Mouse (Mus musculus) embryonic stem cell, embryonic (primary cell): Measurements from ENCODE around the gene Card9.

ENCODE experiments used
- CTCF ChIA-PET, 4 experiments: fragments of 300-600 bp in 2 of 4; fragments of 350-600 bp in 2 of 4; sonication (Branson Sonifier 250); formaldehyde crosslinking; loops; one replicate each; lab custom pipeline; 2022; ENCODE audit warnings: inconsistent platforms in 2 of 4; lab: Charles Lee
- POLR2A ChIA-PET, 4 experiments: fragments of 300-600 bp in 2 of 4; fragments of 350-600 bp in 2 of 4; sonication (Branson Sonifier 250); formaldehyde crosslinking; loops; one replicate each; lab custom pipeline; 2022; ENCODE audit warnings: antibody characterized with exemption in 4 of 4, inconsistent platforms in 1 of 4; lab: Charles Lee

The Card9 gene

DNA sequence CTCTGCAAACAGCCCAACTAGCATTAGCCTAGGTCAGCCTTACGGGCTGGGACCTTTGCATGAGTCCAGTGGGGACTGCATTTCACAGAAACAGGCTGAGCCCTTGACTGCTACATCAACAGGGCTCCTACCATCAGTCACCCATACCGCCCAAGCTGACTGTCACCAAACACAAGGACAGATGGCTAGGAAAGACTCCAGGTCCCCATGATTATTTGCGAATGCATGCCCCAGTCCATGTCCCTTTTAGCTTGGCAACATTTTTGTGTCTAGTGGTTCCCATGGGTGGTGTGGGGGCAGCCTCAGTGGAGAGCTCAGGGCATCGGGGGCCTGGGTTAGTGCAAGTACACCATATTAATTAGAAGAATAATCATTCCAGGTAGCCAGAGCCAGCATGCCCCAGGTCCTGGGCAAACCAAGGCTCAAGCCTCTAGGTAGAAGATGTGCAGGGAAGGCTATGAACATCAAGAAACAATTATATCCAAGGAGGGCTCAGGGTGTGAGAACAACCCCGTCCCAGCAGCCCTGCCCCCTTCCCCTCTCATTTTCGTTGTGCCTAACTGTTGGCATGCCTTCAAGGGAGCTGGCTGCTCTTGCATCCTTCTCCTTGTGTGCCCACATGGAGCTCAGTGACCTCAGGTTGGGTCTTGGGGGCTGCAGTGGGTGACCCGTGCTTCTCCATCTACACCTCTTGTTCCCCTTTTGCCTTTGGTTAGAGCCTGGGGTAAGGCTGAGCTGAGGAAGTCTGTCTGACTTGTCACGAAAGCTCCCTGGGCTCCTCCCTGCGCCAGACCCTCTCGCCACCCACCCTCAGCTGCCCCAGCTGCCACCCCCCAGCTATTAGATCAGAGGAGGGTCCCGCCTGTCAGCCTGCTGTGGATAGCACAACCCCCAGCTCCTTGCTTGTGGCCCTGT is 7.4 kb downstream of the Card9 start:
- CTCF ChIA-PET: interaction anchor here (0.6 to 4.3 kb wide), 19 partner anchors 10 to 224 kb away, joined by 3 to 38 read pairs (median 4); partner anchors contain the start of genes Snapc4 (in 2 of the 4) and Inpp5e (in 1 of the 4)
- POLR2A ChIA-PET: interaction anchor here (0.5 to 10.4 kb wide), 31 partner anchors 9 to 251 kb away, joined by 3 to 151 read pairs (median 4); partner anchors contain the start of genes Inpp5e (in 2 of the 4), Sec16a (in 2 of the 4), Snapc4 (in 2 of the 4) and Agpat2 (in 1 of the 4)

DNA sequence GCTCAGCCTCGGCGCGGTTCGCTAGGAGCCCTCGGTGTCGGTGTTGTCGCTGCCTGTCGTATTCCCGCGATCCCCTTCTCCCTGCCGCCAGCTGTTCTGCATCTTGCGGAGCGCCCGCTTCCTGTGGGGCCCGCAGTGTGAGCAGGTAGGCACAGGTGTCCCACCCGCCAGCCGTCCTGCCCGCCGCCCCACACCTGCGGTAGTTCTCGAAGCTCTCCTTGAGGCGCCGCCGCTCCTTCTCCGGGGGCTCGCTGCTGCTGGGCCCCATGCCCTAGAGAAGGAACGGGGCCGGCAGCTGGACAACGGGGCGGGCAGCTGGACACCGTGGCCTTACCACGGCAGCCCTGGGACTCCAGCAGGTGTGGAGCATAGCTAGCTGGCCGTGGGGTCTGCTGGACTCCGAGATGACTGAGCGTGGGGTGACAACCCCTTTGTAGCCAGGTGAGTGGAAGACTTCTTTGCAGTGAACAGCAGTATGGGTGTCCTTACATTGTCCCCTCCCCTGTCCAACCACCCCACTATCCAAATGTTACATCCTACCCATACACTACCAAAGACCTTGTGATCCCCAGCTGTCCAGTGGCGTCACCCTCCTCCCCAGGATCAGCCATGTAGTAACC is 8.3 kb downstream of the Card9 start:
- ChIA-PET POLR2A (interaction anchor here (0.5 to 10.4 kb wide), 72 partner anchors 8 to 1459 kb away, joined by 3 to 151 read pairs (median 4); partner anchors contain the start of genes Inpp5e (in 3 of the 4), Snapc4 (in 3 of the 4), Agpat2 (in 2 of the 4) and Card9 (in 2 of the 4)), CTCF (interaction anchor here (0.5 to 4.3 kb wide), 38 partner anchors 10 to 1303 kb away, joined by 3 to 38 read pairs (median 4); partner anchors contain the start of genes Inpp5e (in 3 of the 4), Entr1 (in 1 of the 4), Pmpca (in 1 of the 4) and Qsox2 (in 1 of the 4))

DNA sequence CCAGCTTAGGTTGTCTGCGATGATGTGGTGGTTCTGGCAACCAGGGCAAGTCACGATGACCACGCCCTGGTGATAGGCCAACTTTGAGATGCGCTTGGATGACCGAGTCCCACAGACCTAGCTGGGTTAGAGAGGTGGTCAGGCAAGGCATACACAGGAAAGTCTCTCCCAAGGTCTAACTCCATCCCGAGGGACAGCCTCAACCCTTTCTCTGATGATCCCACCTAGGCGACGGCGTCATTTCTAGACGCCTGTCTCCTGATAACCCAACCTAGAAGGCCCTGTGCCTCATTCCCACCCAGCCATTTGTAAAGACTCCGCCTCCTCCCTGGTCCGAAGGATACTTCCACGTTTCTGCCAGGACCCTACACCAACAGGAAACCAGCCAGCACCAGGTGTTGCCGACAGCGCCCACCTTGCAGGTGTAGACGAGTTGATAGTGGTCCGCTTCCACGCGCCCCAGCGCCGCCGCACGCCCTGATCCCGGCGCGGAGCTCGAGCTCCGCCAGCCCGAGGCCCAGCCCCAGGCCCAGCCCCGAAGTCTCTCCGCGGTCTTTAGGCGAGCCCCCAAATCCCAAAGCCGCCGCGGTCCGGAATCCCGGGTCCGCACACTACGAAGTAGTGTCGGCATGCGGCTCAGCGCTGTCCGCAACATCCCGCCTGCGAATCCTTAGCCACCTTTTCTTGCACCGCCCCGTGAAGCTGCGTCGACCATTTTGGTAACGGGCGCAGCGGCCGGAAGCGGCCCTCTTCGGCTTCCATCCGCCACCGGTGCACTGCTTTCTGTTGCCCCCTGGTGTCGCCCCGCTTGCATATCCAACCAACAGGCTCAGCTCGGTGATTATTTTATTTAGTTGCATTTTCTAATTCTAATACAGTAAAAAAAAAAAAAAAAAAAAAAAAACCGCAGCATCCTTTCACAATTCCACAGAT is 9.1 kb downstream of the Card9 start, which contains the start of gene Dnlz:
Gene Dnlz, minus strand, starts transcription at position 753 of the 933 bp plus-strand sequence.
- POLR2A ChIA-PET: interaction anchor here (0.6 to 10.4 kb wide), 74 partner anchors 9 to 1458 kb away, joined by 3 to 151 read pairs (median 4); partner anchors contain the start of genes Inpp5e (in 3 of the 4), Snapc4 (in 3 of the 4), Agpat2 (in 2 of the 4) and Card9 (in 2 of the 4)
- CTCF ChIA-PET: interaction anchor here (0.5 to 4.3 kb wide), 40 partner anchors 9 to 1304 kb away, joined by 3 to 38 read pairs (median 4); partner anchors contain the start of genes Inpp5e (in 3 of the 4), Entr1 (in 1 of the 4), Pmpca (in 1 of the 4) and Qsox2 (in 1 of the 4)

DNA sequence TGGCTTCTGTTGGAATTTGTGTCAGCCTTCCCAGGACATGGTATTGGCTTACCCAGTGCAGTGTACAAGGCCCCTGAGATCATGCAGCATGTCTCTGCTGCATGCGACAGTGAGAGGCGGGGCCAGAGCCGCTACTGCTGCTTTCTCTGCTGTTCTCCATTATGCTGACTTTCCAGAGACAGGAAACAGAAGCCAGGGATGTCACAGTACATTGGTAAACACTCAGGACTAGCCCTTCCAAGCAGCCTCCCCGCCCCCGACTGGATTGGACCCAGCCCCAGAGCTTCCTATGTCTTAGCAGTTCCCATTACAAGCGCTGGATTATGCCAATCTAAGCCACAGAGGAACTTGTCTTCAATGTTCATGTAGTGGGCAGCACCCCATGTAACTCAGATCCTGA is 12.5 kb downstream of the Card9 start:
- CTCF ChIA-PET: no interaction called here
- POLR2A ChIA-PET: interaction anchor here in 2 of 4 experiments (0.6 to 11.2 kb wide), 3 partner anchors 9 to 23 kb away, joined by 3 to 111 read pairs (median 5); no protein-coding TSS in a partner anchor

DNA sequence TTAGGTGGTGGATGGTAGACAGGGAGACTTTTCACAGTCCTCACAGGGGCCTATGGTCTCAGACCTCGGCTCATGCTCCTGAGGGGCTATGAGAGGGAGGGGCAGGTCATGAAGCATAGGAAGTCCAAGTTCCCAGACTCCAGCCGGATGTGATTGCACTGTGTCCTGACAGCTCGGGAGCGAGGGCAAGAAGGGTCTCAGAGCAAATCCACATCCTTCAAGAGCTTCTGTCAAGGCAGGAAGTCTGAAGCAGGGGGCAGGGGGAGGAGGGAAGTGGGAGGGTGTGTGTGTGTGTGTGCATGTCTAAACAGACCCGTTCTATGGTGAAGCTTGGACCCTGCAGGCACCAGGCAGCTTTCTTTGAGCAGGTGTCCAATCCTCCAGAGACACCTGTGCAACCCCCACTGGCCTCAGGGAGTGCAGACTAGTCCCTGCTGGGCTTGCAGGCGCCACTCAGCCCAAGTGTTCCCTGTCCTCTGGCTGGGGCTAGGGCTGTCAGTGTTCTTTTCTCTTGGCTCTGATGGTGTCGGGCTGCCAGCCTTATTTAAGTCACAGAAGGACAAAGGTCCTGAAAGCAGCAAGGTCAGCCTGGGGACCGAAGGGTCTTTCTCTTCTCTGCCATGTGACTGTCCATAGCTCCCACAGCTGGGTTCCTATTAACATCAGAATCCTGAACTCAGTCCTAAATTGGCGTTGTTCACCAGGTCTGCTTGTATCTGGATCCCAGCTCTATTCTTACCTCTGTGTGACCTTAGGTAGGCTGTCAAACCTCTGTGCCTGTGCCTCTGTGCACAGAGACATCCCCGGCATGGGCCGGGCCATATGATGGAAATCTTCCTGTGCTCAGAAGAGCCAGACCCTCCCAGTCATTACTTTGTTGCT is 17.9 kb downstream of the Card9 start:
- CTCF ChIA-PET: interaction anchor here (1.1 to 4.8 kb wide), 17 partner anchors 9 to 228 kb away, joined by 3 to 41 read pairs (median 7); partner anchors contain the start of genes Dnlz (in 3 of the 4) and Inpp5e (in 2 of the 4)
- POLR2A ChIA-PET: interaction anchor here (0.5 to 11.2 kb wide), 73 partner anchors 9 to 1019 kb away, joined by 3 to 151 read pairs (median 4); partner anchors contain the start of genes Dnlz (in 4 of the 4), Inpp5e (in 3 of the 4), Sec16a (in 3 of the 4) and Agpat2 (in 2 of the 4)

DNA sequence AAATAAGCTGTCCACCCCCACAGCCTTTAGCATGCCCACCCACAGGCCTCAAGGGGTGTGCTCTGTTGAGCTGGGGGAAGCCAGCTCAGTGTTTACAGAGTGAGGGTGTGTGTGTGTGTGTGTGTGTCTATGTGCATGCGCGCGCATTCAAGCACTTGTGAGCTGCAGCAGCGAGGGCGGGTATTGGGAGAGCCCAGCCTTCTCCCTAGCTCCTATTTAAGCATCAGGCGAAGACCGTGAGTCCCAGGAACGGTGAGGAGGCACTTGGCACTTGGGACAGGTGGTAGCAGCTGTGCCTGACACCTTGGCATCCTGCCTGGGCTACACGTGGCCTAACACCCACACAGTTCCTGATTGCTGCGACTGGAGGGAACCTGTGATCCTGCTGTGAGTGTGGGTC is 18.7 kb downstream of the Card9 start:
- ChIA-PET CTCF (interaction anchor here (0.5 to 4.8 kb wide), 23 partner anchors 10 to 410 kb away, joined by 3 to 41 read pairs (median 4); partner anchors contain the start of genes Dnlz (in 3 of the 4) and Inpp5e (in 2 of the 4)), POLR2A (interaction anchor here (0.6 to 11.2 kb wide), 56 partner anchors 10 to 590 kb away, joined by 3 to 151 read pairs (median 5); partner anchors contain the start of genes Dnlz (in 4 of the 4), Inpp5e (in 3 of the 4), Sec16a (in 3 of the 4) and Agpat2 (in 2 of the 4))

DNA sequence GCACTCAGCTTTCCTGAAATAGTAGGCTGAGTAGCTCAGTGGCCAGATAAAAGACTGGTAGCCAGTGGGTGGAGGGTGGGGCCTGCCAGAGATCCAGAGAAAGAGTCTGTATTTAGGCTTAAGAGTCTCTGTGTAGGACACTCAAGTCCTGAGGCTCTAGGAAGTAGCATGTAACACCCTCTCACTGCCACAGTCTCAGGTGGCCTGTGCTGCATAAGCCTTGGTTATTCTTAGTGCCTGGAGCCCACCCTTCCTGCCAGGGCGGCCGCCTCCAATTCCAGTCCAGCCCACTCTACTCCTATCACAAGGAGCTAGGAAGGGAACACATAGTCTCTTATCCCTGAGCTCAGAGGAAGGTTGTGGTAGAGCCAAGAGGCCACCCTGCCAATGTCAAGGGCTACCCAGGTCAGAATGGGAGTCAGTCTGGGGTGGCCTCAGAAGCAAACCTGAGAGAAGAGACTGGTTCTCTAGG is 19.2 kb downstream of the Card9 start:
- CTCF ChIA-PET: interaction anchor here (0.5 to 4.8 kb wide), 20 partner anchors 9 to 410 kb away, joined by 3 to 41 read pairs (median 5); partner anchors contain the start of genes Dnlz (in 3 of the 4) and Inpp5e (in 1 of the 4)
- POLR2A ChIA-PET: interaction anchor here in 3 of 4 experiments (0.8 to 11.2 kb wide), 38 partner anchors 10 to 358 kb away, joined by 3 to 151 read pairs (median 6); partner anchors contain the start of genes Dnlz (in 3 of the 3), Inpp5e (in 2 of the 3), Sec16a (in 2 of the 3) and Snapc4 (in 2 of the 3)

DNA sequence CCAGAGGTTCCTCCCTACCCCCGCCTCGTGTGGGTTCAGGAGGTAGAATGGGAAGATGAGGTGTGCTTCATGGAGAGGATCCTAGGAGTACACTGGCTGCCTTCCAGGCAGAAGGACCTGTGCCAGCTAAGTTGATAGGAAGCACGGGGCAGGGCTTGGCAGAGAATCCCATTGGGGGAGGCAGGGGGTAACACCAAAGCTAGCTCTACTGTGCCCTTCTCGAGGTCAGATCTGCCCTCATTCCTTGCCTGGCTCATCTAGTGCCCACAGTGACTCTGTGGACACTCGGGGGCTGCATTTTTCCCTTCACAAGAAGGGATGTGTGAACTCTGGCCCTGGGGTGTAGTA is 21.5 kb downstream of the Card9 start:
- POLR2A ChIA-PET: interaction anchor here in 2 of 4 experiments (0.5 to 11.2 kb wide), 5 partner anchors 9 to 15 kb away, joined by 3 to 151 read pairs (median 89); partner anchors contain the start of gene Dnlz (in 2 of the 2)
- CTCF ChIA-PET: interaction anchor here in 2 of 4 experiments (0.6 to 1.9 kb wide), 2 partner anchors 14 kb away, joined by 3 to 7 read pairs; no protein-coding TSS in a partner anchor

DNA sequence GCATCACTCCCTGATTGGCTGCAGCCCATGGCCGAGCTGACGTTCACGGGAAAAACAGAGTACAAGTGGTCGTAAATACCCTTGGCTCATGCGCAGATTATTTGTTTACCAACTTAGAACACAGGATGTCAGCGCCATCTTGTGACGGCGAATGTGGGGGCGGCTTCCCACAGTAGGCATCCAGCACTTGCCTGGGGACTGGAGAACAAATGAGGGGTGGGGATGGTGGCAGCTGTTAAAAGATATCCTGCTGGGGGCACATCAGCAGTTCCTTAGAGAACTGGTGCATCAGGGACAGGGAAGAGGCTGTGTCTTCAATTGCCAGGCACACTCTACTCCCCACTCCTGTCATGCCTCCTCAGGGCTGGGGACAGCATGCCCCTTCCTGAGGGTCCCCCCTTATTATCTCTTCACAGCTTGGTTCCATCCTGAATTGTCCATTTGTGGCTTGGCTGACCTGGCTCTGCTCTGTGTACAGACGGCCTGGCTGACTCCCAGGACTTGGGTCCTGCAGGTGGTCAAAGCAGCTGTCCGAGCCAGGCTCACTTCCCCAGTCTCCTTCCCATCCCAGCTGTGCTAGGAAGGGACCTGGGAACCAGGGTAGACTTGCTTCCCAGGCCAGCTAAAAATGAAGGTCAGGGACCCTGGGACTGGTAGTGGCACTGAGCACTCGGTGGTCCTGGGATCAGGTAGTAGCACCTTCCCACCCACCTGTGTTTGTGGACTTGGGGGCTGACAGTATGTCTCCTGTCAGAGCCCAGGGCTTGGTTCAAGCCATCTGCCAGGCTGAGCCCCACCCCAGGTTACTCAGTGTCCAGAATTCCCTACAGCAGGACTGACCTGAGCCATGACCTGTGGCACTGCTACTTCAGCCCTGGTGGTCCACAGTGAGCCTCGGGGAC is 22.2 kb downstream of the Card9 start:
- CTCF ChIA-PET: interaction anchor here in 1 of 4 experiments (1.9 kb wide), 1 partner anchor 13 kb away, joined by 7 read pairs; no protein-coding TSS in a partner anchor
- POLR2A ChIA-PET: interaction anchor here in 2 of 4 experiments (0.5 to 11.2 kb wide), 6 partner anchors 9 to 165 kb away, joined by 3 to 151 read pairs (median 46); partner anchors contain the start of gene Dnlz (in 2 of the 2)

DNA sequence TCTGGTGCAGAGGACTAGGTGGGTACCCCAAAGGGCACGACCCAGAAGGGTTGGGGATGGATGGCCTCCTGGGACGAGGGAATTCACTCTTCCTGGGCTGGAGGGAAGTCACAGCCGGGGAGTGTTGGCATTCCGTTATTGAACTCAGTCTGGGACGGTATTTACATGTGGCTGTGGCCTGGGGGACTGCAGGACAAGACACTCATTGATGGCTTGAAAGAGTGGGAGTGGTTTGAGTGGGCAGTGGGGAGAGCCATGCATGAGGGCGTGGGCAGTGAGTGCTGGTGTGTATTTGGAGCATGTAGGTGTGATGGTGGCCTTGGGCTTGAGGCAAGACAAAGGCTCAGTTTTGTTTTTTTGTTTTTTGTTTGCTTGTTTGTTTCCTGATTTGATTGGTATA is 30.0 kb downstream of the Card9 start:
- POLR2A ChIA-PET: interaction anchor here in 3 of 4 experiments (0.6 to 10.7 kb wide), 11 partner anchors 12 to 239 kb away, joined by 3 to 111 read pairs (median 6); partner anchors contain the start of genes Dnlz (in 2 of the 3), Gpsm1 (in 1 of the 3) and Inpp5e (in 1 of the 3)
- CTCF ChIA-PET: interaction anchor here in 1 of 4 experiments (1.2 kb wide), 1 partner anchor 27 kb away, joined by 4 read pairs; no protein-coding TSS in a partner anchor

DNA sequence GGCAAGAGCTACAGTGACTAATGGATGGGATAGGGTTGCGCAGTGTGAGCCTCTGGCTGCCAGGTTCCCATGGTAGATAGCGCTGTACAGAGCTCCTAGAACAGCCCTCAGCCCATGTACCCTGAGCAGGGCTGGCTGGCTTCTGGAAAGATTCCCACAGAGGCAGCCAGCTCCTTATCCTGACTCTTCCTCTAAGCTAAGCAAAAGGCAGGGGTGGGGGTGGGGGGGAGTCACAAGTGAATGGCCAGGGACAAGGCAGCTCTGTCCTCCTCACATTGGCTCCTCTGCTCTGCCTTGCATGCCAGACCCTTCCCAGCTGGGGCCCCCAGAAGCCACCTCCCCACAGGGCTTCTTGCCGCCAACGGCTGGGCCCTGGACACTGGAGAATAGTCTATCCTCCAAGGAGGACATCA is 30.7 kb downstream of the Card9 start:
- POLR2A ChIA-PET: interaction anchor here in 3 of 4 experiments (0.6 to 10.7 kb wide), 17 partner anchors 9 to 240 kb away, joined by 3 to 111 read pairs (median 4); partner anchors contain the start of genes Dnlz (in 2 of the 3), Gpsm1 (in 1 of the 3), Inpp5e (in 1 of the 3) and Sec16a (in 1 of the 3)
- CTCF ChIA-PET: interaction anchor here in 2 of 4 experiments (0.6 to 1.2 kb wide), 4 partner anchors 12 to 1259 kb away, joined by 4 to 7 read pairs (median 6); partner anchors contain the start of gene Inpp5e (in 1 of the 2)

DNA sequence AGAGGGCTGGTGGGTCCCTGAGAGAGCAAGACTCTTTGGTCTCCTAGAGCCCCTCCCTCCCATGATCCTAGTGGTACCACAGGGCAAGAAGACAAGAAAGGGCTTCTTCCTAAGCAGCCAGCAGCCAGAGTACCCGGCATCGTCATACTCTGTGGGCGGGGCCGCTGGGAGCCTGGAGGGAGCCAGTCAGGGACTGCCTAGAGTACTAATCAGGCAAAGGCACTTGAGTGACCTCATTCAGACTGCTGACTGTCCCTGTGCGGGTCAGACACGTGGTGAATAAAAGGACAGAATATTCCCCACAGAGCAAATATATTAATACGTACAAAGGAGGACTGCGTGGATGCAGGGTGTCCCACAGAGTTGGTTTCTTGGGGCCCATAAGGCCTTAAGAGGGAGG is 31.3 kb downstream of the Card9 start:
- ChIA-PET CTCF (interaction anchor here in 2 of 4 experiments (1.1 to 1.2 kb wide), 3 partner anchors 13 to 80 kb away, joined by 4 to 7 read pairs (median 7); partner anchors contain the start of gene Inpp5e (in 1 of the 2)), POLR2A (interaction anchor here in 3 of 4 experiments (0.8 to 10.7 kb wide), 15 partner anchors 9 to 175 kb away, joined by 3 to 111 read pairs (median 4); partner anchors contain the start of genes Dnlz (in 2 of the 3), Gpsm1 (in 1 of the 3), Inpp5e (in 1 of the 3) and Sec16a (in 1 of the 3))

DNA sequence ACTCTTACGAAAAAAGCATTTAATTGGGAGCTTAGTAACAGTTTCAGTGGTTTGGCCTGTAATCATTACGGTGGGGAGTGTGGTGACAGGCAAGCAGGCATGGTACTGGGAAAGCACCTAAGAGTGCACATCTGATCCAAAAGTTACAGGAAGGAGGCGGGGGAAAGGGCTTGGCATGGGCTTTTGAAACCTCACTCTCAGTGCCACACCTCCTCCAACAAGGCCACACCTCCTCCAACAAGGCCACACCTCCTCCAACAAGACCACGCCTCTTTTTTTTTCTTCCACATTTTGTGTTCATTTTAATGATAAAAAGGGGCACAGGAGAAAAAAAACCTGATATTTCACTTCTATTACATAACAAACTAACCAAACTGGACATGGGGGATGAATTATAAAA is 32.9 kb downstream of the Card9 start:
- ChIA-PET CTCF (no interaction called here), POLR2A (interaction anchor here in 2 of 4 experiments (0.6 to 10.7 kb wide), 5 partner anchors 16 to 700 kb away, joined by 3 to 111 read pairs (median 3); no protein-coding TSS in a partner anchor)
